Mouse (Mus musculus) gonadal fat pad, adult 2 months (tissue): ENCODE results near the gene Peg3. TPM values are rescaled to one million over a fixed set of nuclear protein-coding genes. Genes with fewer than 3 reads are reported as not detected.
"Not testable (repeated sequence)": the region's sequence is repeated elsewhere in the genome, so short reads cannot be mapped to it uniquely, and the experiment has no call there.

Source experiments
- DNase-seq: peaks from one replicate; pipeline ENCODE4 v3.0.0-alpha.2; 2012; ENCODE audit warnings: low read depth
- polyA plus RNA-seq: library from polyadenylated mRNA; depleted of rRNA; stranded (reverse); fragments of >200 nt; gene quantifications from 2 replicates; pipeline ENCODE4 v1.2.3, GENCODE M21; 2012; rRNA removed

Peg3 gene
- polyA plus RNA-seq = 8.6 and 8.9 TPM in 2 replicates

DNA sequence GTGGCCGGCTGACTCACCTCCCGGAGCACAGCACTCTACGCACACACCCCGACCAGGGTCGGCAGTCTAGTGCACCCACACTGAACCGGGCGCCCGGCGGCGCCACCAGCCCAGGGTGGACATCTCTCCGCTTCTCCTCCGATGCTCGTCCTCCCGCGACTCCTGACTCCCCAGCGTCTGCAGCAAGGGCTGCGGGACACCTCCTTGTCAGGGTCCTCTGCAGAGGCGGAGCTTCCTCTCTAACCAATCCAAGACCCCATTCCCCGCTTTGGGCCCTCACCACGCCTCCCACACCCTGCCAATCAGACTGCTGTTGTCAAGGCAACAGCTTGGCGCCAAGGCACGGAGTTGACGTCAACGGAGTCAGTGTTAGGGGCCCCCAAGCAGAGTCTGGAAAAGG lies at the start of gene Peg3, which contains the start of gene Usp29:
Peg3 (minus strand) TSS at position 191 of the 400 bp plus-strand sequence.
Usp29 (plus strand) TSS at position 338 of the 400 bp plus-strand sequence.
- no peak for DNase-seq

DNA sequence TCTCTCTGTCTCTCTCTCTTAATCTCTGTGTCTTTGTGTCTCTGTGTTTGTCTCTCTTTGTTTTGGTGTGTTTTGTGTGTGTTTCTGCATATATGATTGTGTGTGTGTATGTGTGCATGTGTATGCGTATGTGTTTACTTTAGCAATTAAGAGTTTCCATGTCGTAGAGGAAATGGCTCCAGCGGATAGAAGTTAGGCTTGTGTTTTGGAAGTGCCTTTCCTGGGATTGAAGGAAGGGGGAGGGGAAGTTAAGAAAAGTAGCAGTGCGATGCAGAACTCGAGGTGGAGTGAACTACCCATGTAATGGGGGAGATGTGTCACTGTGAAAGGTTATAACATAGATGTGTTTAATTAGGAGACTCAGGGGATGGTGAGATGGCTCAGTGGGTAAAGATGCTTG lies 48.9 kb upstream of the Peg3 start:
- DNase-seq = no peak

DNA sequence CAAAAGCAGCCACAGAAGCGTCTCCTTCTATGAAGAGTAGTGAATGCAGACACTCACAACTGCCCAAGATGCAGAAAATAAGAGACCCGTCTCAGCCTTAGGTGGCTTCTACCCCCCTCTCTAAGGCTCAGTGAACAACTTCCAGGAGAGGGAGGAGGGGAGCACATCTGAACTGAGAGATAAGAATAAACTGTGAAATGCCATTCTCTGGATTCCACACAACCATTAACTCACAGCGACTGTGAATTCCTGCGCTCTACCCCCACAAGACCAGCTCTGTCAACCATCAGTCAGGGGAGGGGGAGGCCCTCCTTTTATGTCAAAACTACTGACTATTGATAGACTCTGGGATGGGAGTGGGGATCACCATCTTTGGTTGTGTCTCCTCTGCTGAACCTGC lies 47.5 kb upstream of the Peg3 start:
- no peak for DNase-seq

GRCm38 (mm10) chr7:6777107-6777506 lies 46.9 kb upstream of the Peg3 start:
- DNase-seq = no peak

DNA sequence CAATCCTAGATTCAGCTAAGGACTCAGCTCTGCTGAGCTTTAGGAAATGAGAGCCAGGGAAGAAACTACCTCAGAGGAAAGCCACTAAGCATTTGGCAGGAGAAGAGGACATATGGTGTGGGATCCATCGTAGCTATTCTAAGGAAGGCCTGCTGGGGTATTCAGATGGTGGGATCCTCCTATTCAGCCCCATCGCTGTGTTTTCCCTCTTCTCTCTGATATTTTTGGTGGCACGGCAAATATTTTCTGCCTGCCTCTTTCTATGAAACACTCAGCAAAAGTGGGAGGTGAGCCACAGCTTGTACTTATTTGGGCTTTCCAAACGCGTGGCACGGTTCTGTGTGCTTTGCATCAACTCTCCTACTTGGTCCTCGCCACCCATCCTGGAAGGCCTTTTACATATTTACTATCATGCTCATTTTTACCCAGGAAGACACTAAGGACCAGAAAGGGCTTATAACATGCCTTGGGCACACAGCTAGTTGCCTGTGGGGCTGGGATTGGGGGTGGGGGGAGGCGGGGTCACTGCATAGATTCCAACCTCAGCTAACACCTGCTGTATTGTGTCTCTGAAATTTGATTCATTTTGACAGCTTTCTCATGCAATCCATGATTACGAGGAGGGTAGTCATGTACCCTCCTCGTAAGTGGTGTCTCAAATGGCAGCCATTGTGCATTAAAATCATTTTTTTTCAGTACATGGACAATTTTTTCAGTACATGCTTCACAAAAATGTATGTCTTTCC lies 46.3 kb upstream of the Peg3 start:
- no peak for DNase-seq

GRCm38 (mm10) chr7:6773865-6774413 lies 43.7 kb upstream of the Peg3 start:
- not testable (repeated sequence) for DNase-seq

- DNase-seq = no peak
These were observed 40.1 kb upstream of the Peg3 start for GRCm38 (mm10) chr7:6770286-6770685.

DNA sequence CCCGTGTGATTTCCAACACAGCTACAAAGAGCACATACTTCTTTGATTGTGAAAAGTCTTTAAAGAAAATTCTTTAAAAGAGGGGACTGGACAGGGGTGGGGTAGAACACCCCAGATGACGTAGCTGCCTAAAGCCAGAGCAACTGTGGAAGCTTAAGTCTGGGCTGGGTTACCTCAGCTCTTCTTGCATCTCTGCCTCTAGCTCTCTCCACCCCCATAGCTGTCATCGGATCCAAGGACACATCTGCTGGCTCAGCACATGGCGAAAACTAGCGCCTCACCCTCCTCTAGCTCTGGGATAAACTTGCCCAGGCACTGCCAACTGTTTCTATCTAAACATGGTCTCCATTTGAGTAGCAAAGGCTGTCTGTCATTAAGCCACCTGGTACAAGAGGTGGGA lies 35.0 kb upstream of the Peg3 start:
- DNase-seq = no peak

GRCm38 (mm10) chr7:6760170-6760569 lies 29.9 kb upstream of the Peg3 start:
- no peak for DNase-seq

- no peak for DNase-seq
These were observed 29.5 kb upstream of the Peg3 start for GRCm38 (mm10) chr7:6759698-6760097.

DNA sequence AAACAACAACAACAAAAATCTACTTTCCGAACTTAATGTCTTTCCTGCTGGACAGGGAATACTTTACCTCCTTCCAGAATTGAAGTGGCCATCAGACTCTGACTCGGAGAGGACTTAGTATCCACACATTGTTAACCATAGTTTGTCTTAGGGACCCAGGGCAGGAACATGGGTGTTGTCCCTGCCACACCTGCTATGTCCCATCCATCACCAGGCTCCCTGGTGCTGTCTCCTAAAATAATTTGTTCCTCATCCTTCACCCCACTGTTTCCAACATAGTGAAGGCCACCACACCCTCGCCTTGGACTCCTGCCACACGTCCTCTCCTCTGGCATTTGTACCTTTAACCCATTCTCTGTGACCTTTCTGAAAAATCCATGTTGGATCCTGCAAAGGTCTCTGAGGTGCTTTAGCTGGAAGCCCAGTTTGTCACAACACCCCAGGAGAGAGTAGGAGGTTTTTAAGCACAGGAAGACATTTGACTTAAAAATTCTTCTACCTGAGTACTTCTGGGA lies 26.6 kb upstream of the Peg3 start:
- DNase-seq = no peak

DNA sequence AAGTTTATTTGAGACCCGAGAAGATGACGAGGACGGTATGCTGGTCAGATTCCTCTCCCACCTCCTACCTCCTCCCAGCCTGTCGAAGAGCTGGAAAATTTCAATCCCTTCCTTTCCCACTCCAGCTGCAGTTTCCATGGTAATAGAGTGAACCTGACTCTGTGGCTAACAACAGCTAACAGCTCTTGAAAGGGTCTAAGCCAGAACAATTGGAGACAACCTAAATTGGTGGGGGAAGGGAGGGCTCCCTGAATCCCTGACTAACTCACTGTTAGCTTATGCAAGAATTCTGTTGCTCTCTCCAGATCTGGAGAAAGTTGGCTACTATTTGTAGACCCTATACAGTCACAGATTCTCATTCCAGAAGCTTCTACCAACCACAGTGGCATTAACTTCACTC lies 23.2 kb upstream of the Peg3 start:
- DNase-seq = no peak

DNA sequence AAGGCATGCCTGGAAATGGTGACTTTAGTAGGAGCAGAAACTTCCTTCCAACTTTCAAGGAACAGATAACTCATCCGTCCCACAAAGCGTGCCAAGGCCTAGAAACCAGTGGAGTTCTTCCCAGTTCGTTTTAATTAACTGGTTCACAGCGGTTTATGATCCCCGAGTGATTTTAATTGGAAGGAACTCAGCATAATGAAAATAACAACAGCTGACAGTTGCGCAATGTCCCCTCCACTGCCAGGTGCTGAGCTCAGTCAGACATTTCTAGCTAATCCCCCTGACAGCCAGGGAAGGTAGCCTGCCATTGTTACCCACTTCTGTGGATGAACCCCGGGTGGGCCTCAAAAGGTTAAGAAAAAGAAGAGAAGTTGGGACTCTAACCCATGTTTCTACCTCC lies 19.0 kb upstream of the Peg3 start:
- no peak for DNase-seq

DNA sequence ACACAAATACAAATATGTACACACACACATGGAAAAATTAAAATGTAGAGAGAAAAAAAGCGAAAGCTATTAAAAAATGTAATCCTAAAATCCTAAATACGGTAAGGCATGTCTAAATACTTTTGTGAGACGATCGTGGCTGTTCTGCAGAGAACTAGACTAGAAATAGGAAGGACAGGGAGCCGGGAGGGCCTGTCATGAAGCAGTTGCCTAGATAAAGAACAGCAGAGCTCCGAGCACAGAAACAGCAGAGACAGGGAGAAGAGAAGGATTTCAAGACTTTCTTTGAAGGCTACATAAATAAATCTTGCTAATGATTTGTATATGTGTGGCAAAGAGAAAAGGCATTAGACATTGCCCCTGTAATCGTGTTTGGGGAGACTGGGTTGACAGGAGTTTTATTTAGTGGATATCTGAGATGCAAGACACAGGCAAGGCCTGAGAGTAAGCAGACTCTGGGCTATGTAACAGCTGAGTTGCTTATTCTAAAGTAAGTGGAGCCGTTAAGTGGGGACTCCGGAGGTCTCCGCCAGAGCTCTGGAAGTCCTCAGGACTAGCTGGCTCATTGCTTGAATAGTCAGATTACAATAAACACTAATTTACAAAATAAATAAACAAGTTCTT lies 14.2 kb upstream of the Peg3 start:
- DNase-seq = no peak

DNA sequence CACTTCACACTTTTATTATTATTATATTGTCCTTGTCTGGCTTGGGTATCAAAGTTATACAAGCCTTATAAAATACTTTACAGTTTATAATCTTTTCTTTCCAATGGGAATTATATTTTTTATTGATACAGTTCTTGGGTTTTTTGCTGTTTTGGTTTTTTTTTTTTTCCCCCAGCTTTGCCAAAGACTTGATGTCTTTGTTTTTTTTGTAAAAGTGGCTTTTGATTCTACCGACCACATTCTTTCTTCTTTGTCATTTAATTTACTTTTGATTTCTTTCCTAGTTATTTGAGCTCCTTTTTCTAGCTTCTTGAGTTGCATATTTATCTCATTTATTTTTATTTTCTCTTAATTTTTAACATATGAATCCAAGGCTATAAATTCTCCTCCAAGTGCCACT lies 5.8 kb upstream of the Peg3 start:
- DNase-seq = no peak

DNA sequence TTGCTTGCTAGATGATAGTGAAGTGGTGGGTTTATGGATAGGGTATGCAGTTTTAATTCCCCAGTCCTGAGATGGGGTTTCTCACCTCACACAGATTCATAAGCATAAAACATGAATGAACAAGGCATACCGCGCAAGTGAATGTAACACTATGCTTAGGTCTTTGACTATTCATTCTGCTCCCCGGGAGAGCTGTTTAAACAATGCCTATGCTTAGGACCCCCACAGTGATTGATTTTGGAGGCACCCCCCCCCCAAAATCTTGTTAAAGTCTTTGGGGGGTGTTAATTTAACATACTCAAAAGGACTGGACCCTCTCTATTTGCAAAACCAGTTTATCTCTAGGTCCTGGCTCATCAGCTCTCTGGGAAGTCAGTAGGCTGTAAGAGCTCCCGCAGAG lies 1.7 kb upstream of the Peg3 start:
- no peak for DNase-seq

GRCm38 (mm10) chr7:6731373-6731772 lies 1.1 kb upstream of the Peg3 start:
- DNase-seq = no peak

GRCm38 (mm10) chr7:6730801-6731200 lies 570 bp upstream of the Peg3 start:
- no peak for DNase-seq

DNA sequence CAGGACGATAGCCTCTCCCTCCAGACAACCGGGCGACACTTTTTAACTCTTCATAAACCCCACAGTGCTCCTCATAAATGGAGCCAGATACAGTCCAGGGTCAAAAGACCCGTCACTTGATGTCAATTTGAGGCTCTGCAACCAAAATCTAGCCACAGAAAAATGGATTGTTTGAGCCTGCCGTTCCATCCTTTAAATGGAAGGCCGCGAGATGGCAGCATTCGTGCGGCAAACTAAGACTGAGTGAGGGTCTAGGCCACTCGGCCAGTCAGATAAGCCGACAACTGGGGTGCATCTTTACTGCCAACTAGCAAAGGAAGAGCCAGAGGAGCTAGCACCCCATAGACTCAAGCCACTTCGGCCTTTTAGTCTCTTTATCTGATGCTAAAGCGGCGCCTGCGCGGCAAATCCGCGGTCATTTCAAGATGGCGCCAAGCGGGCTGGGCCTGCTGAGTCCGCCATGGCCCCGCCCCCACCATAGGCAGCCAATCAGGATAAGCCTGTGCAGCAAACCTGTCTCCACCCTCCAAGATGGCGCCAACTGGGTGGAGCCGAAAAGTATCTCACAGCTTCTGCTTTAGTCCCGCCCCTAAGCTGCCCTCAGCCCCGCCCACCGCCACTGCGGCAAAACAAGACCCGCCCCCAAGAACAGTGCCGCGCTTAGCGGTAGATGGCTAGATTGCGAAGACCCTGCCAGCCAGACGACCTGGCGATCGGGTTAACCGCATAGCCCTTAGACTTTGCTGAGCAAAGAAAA lies 992 bp downstream of the Peg3 start:
- DNase-seq = peak; percentile 44

DNA sequence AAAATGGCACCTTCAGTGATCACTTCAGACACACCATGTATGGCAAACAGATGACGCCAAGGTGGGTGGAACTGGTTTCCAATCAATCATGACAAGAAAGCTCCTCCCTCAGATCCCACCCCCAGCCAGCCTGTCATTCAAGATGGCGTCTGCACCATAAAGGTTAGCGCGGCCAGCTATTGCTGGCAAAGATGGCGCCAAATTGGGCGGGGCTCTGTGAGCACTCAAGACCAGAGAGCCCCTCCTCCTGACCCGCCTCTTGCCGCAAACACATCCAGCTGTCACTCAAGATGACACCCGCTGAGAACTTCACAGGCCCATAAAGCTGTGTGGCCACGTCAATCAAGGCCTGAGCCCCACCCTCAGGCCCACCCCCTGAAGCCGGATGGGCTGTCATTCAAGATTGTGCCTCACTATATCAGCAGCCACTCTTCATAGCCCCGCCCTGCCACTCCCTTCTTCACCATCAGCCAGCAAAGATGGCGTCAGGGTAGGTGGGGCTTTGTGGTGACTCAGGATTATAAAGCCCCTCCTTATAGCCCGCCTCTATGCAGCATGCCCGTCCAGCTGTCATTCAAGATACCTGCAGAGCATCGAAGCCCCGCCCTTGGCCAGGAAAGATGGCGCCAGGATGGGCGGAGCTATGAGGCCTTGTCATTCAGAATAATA lies 1.8 kb downstream of the Peg3 start:
- peak; percentile 78 for DNase-seq

DNA sequence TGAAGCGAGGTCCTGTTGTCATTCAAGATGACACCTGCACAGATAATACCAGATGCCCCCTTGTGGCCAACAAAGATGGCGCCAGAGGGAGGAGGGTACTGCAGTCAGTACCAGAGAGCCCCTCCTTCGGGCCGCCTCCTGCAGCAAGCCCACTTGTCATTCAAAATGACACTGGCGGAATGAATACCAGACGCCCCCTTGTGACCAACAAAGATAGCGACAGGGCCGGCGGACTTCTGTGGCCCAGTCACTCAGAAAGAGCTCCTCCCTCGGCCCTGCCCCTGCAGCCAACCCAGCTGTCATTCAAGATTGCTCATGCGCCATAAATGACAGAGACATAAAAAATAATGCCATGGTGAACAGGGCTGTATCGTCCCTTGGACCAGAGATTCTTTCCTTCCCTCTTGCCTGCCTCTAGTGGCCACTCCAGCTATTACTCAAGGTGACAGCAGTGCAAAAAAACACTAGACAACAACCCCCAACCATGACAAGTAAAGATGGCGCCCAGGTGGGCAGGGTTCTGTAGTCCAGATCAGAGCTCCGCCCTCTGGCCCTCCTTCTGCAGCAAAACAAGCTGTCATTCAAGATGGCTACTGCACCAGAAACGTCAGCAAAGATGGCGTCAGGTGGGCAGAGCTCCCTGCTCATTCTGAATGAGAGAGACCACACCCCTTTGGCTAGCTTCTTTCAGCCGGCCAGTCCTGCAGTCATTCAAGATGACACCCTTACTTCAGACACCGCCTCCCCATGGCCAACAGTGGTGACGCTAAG lies 2.7 kb downstream of the Peg3 start:
- peak; percentile 59 for DNase-seq
